Mouse (Mus musculus): ENCODE data around the gene Rpl24. TPM values are rescaled to one million over a fixed set of nuclear protein-coding genes. Genes with fewer than 3 reads are reported as not detected.

Gene Rpl24
- polyA plus RNA-seq (2021; fragmentation: Nextera tagmentation): 1,278 and 1,357 TPM in 2 replicates
- long read RNA-seq, experiment 1, transcript Rpl24-201 (6 exons, 677 nt): major isoform, 158 of 172 reads
- long read RNA-seq, experiment 1, partial matches to known transcripts: 10 of 172 reads
- long read RNA-seq, experiment 1, other reads (novel, unspliced or antisense): 2 of 172 reads
- long read RNA-seq, experiment 2, transcript Rpl24-201 (6 exons, 677 nt): major isoform, 737 of 791 reads
- long read RNA-seq, experiment 2, transcript Rpl24-204 (5 exons, 639 nt): minor isoform, 20 of 791 reads
- long read RNA-seq, experiment 2, partial matches to known transcripts: 25 of 791 reads
- long read RNA-seq, experiment 2, other reads (novel, unspliced or antisense): 9 of 791 reads

GRCm38 (mm10) chr16:55966212-55966871 is at the start of gene Rpl24:
Gene Rpl24, plus strand, starts transcription at chr16:55966275.

DNA sequence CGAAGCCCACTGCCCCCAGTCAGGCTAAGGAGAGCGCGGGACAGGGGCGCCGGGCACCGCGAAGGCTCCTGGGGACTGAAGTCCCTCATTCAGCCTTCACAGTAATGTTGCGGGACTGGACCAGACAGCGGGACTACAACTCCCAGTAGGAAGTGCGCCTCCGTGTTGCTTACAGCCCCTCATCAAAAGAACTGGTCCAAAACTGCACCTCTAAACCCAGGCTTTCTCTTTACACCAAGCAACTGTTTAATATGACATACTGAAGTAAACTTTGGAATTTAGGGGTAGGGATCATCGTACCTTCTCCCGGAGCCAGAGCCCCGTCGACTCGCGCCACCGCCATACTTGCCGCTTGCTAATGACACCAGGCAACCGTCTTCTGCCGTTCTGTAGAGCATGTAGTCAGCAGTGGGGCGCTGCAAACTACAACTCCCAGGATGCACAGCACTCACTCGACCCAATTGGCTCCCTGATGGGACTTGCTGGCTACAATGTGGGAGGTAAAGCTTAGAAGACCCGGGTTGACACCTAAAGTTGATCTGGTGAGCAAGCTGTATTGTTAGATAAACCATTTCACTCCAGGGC is 31.5 kb upstream of the Rpl24 start, which contains the start of gene Cep97:
Gene Cep97 (minus strand): TSS at position 403 of the 585 bp plus-strand sequence.

GRCm38 (mm10) chr16:55973431-55974255 is 7.6 kb downstream of the Rpl24 start, which contains the start of gene Zbtb11:
Gene Zbtb11, plus strand, starts transcription at chr16:55973883.

Other genes starting within 250 kb of the Rpl24 start
- gene Nfkbiz, start 127.4 kb upstream of the Rpl24 start, polyA plus RNA-seq (2021; fragmentation: Nextera tagmentation): 1.0 and 1.1 TPM in 2 replicates
- 1.0 and 1.2 TPM in 2 replicates for gene Nxpe3, start 71.0 kb upstream of the Rpl24 start, polyA plus RNA-seq (2021; fragmentation: Nextera tagmentation)
- 5.0 and 5.1 TPM in 2 replicates for gene Cep97, start 31.4 kb upstream of the Rpl24 start, polyA plus RNA-seq (2021; fragmentation: Nextera tagmentation)
- 11.8 and 15.0 TPM in 2 replicates for gene Zbtb11, start 7.6 kb downstream of the Rpl24 start, polyA plus RNA-seq (2021; fragmentation: Nextera tagmentation)
- gene Pcnp, start 63.5 kb downstream of the Rpl24 start, polyA plus RNA-seq (2021; fragmentation: Nextera tagmentation): 185 and 264 TPM in 2 replicates
- 9.3 and 12.2 TPM in 2 replicates for gene Trmt10c, start 71.5 kb downstream of the Rpl24 start, polyA plus RNA-seq (2021; fragmentation: Nextera tagmentation)
- gene Senp7, start 82.1 kb downstream of the Rpl24 start, polyA plus RNA-seq (2021; fragmentation: Nextera tagmentation): 18.7 and 19.9 TPM in 2 replicates
- not detected in 2 replicates for gene Impg2, start 238.0 kb downstream of the Rpl24 start, polyA plus RNA-seq (2021; fragmentation: Nextera tagmentation)

All from left cerebral cortex, adult 6 months (tissue).